Mouse (Mus musculus) liver, embryonic 16.5 days (tissue): ENCODE results near the gene Ing5. TPM values are rescaled to one million over a fixed set of nuclear protein-coding genes. Genes with fewer than 3 reads are reported as not detected.

Experiments used
- ATAC-seq: fragments of 200-750 bp; cut with Nextera tagmentation; 2 replicates; pipeline ENCODE4 v1.8.0; 2017; ENCODE audit warnings: low read depth, mild to moderate bottlenecking, moderate number of reproducible peaks, moderate library complexity
- H3K27ac ChIP-seq: fragments of 300-500 bp; sonication (generic); 2 replicates; pipeline ENCODE4 v1.5.1; 2014; ENCODE audit warnings: mild to moderate bottlenecking, low read length
- H3K27me3 ChIP-seq: fragments of 300-500 bp; sonication (generic); 2 replicates; pipeline ENCODE4 v1.6.1; 2014; ENCODE audit warnings: low read depth, low read length, mixed read lengths; ENCODE audit not compliant: control insufficient read depth, insufficient read depth
- H3K36me3 ChIP-seq: fragments of 300-500 bp; sonication (generic); 2 replicates; pipeline ENCODE4 v1.6.1; 2014; ENCODE audit warnings: mild to moderate bottlenecking; ENCODE audit not compliant: control insufficient read depth, insufficient read depth
- H3K4me1 ChIP-seq: fragments of 300-500 bp; sonication (generic); 2 replicates; pipeline ENCODE4 v1.6.1; 2014; ENCODE audit warnings: low read depth, low read length, mixed read lengths; ENCODE audit not compliant: control insufficient read depth
- H3K4me2 ChIP-seq: fragments of 300-500 bp; sonication (generic); 2 replicates; pipeline ENCODE4 v1.6.1; 2014; ENCODE audit warnings: low read depth, low read length, mixed read lengths
- H3K4me3 ChIP-seq: fragments of 300-500 bp; sonication (generic); 2 replicates; pipeline ENCODE4 v1.5.1; 2014; ENCODE audit warnings: low read depth, mild to moderate bottlenecking, low read length
- H3K9ac ChIP-seq: fragments of 300-500 bp; sonication (generic); 2 replicates; pipeline ENCODE4 v1.6.1; 2014; ENCODE audit warnings: low read depth, low read length
- H3K9me3 ChIP-seq: fragments of 300-500 bp; sonication (generic); replicated peaks from 2 replicates; pipeline ENCODE4 v1.6.1; 2016; ENCODE audit warnings: low read length; ENCODE audit not compliant: control insufficient read depth
- WGBS: fragments of 180-500 bp; shearing (Covaris S2); extraction: QIAGEN DNeasy Blood & Tissue Kit; methylation state at CpG from one replicate; pipeline ENCODE4 v1.1.7; 2014; ENCODE audit not compliant: insufficient replicate concordance; 5-methylcytosine and 5-hydroxymethylcytosine counted together
- polyA plus RNA-seq: library from polyadenylated mRNA; unstranded; fragments of >200 nt; fragmentation: Nextera tagmentation; extraction: Ambion mirVana; gene quantifications from 2 replicates; pipeline ENCODE4 v1.2.1, GENCODE M21; 2015

Ing5 gene
- polyA plus RNA-seq, 1 experiment from 2014 or later = 8.6 TPM

DNA sequence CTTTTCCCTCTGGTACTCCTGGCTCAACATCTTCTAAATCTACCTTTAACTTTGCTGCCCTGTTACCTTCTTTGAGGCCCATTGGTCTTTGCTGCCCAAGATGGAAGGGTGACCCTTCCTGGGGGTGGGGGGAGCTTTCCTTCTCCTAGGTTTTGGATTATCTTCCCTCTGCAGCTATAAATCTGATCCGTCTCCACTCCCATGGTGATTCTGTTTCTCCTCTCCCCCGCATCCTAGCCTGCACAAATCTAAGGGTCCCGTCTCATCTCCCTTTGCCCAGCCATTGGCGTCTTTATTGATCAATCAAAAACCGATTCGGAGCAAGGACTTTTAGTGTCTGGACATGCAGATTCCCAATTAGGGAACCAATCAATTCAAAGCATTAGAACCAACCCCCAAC is 36.2 kb upstream of the Ing5 start:
- H3K27me3 ChIP-seq = no peaks in the 10 kb centered on the region
- no peak overlapping the region for H3K4me2 ChIP-seq
- WGBS = 88% methylated on average over 6 of the region's 6 CpGs
- H3K4me3 ChIP-seq = no peak overlapping the region
- no peaks in the 10 kb centered on the region for H3K9me3 ChIP-seq
- no peak overlapping the region for H3K27ac ChIP-seq
- peaks cover 8% of the 10 kb centered on the region for H3K36me3 ChIP-seq
- ATAC-seq = no peak
- peaks cover 21% of the 10 kb centered on the region for H3K4me1 ChIP-seq
- no peak overlapping the region for H3K9ac ChIP-seq

DNA sequence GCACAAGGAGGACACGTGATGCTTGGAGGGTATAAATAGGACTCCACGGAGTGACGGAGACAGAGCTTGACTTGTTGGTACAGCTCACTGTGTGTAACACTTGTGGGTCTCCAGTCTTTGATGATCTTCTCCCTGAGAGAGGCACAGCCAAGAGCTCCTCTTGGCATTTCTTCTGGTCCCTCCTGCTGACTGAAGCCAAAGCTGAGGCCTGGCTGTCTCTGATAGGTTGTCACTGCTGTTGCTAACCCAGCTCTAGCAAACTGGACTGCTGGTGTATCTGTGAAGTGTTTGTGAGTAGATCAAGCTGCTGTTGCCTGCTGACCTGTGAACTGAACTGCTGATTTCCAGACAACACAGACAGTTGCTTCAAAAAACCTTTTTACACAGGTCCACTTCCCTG is 33.9 kb upstream of the Ing5 start:
- H3K36me3 ChIP-seq = peaks cover 21% of the 10 kb centered on the region
- H3K27ac ChIP-seq = no peak overlapping the region
- H3K4me2 ChIP-seq = no peak overlapping the region
- H3K9me3 ChIP-seq = no peaks in the 10 kb centered on the region
- no peak overlapping the region for H3K4me3 ChIP-seq
- no peak for ATAC-seq
- H3K4me1 ChIP-seq = peaks cover 1% of the 10 kb centered on the region; the same call in 1 of the 2 replicates
- 90% methylated on average over 3 of the region's 3 CpGs for WGBS
- no peaks in the 10 kb centered on the region for H3K27me3 ChIP-seq
- H3K9ac ChIP-seq = no peak overlapping the region

DNA sequence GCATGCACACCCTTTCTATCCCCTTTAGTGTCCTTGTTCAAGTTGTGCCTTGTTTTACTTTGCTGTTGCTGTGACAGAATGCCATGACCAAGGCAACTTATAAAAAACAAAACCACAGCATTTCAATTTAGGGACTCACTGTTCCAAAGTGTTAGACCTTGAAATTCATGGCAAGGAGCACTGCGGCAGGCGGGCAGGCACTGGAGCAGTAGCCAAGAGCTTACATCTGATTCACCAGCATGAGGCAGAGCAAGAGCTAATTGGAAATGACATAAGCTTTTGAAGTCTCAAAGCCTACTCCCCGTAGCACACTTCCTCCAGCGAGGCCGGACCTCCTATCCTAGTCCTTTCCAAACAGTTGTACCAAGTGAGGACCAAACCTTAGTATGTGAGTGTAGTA is 27.1 kb upstream of the Ing5 start:
- H3K4me2 ChIP-seq = no peak overlapping the region
- no peaks in the 10 kb centered on the region for H3K9me3 ChIP-seq
- whole genome bisulfite sequencing = 84% methylated on average over 5 of the region's 5 CpGs
- peaks cover 53% of the 10 kb centered on the region for H3K36me3 ChIP-seq
- no peak overlapping the region for H3K4me3 ChIP-seq
- H3K27me3 ChIP-seq = no peaks in the 10 kb centered on the region
- H3K9ac ChIP-seq = no peak overlapping the region
- H3K27ac ChIP-seq = no peak overlapping the region
- no peaks in the 10 kb centered on the region for H3K4me1 ChIP-seq
- no peak for ATAC-seq

DNA sequence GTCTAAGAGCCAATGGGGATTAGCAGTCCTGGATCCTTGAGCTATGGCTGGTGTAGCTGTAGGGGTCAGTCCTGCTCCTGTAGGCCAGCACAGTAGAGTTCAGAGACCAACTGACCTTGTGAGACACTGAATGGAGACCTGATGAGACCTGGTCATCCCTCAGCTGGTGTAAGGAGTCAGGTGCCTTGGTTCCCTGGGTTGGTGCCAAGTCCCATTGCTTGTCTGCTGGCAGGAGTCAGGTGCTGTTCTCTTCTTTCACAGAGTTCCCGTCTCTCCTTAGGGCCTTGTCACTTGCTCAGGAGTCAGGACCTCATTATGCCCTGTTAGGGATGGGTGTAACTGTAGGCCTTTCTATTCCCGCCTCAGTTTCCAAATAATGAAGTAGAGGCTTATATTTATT is 16.9 kb upstream of the Ing5 start:
- Histone ChIP-seq H3K27ac (no peak overlapping the region), H3K4me1 (no peaks in the 10 kb centered on the region), H3K36me3 (peaks cover 61% of the 10 kb centered on the region), H3K4me2 (no peak overlapping the region), H3K9me3 (no peaks in the 10 kb centered on the region), H3K4me3 (no peak overlapping the region), H3K9ac (no peak overlapping the region), H3K27me3 (no peaks in the 10 kb centered on the region)
- WGBS = 86% methylated on average over 2 of the region's 2 CpGs
- ATAC-seq = no peak

DNA sequence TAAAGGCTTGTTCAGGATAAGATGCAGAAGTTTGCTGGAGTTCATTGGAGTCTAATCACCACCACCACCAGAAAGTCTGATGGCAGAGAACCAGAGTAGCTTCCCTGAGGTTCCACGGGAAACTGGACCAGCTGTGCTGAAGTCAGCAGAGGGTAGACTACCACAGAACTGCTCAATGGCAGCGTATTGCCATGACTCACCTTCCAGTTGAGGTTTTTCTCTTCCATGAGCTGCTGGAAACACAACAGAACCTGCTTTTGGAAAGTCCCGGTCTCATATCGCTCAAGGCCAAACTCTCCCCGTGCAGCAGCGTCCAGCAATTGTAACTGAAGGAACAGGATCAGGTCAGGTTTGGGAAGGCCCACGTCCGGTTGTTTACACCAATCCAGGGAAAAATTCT is 9.2 kb upstream of the Ing5 start:
- no peak overlapping the region for H3K27ac ChIP-seq
- no peak overlapping the region for H3K4me2 ChIP-seq
- WGBS = 89% methylated on average over 8 of the region's 8 CpGs
- H3K4me3 ChIP-seq = no peak overlapping the region
- H3K4me1 ChIP-seq = no peaks in the 10 kb centered on the region; the same call in 1 of the 2 replicates
- H3K36me3 ChIP-seq = peaks cover 39% of the 10 kb centered on the region
- H3K9me3 ChIP-seq = no peaks in the 10 kb centered on the region
- no peaks in the 10 kb centered on the region for H3K27me3 ChIP-seq
- ATAC-seq = no peak
- no peak overlapping the region for H3K9ac ChIP-seq

DNA sequence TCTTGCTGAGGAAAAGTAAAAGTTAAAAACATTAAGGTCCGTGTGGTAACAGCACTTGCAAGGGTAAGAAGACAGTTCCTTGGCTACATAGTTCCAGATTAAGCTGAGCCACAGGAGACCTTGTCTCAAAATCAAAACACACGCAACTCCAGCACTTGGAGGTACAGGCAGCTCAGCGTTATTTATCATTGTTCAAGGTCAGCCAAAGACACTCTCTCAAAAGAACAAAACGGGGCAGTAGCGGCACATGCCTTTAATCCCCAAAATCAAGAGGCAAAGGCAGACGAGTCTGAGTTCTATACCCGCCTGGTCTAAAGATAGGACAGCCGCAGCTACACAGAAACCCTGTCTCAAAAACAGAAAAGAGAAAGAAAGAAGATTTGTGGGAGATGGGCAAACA is 7.9 kb upstream of the Ing5 start:
- 77% methylated on average over 8 of the region's 8 CpGs for WGBS
- no peak overlapping the region for H3K27ac ChIP-seq
- no peak overlapping the region for H3K9ac ChIP-seq
- peaks cover 37% of the 10 kb centered on the region for H3K36me3 ChIP-seq
- no peak overlapping the region for H3K4me2 ChIP-seq
- H3K27me3 ChIP-seq = no peaks in the 10 kb centered on the region
- peaks cover 5% of the 10 kb centered on the region for H3K4me1 ChIP-seq
- H3K4me3 ChIP-seq = no peak overlapping the region
- no peaks in the 10 kb centered on the region for H3K9me3 ChIP-seq
- ATAC-seq = no peak

DNA sequence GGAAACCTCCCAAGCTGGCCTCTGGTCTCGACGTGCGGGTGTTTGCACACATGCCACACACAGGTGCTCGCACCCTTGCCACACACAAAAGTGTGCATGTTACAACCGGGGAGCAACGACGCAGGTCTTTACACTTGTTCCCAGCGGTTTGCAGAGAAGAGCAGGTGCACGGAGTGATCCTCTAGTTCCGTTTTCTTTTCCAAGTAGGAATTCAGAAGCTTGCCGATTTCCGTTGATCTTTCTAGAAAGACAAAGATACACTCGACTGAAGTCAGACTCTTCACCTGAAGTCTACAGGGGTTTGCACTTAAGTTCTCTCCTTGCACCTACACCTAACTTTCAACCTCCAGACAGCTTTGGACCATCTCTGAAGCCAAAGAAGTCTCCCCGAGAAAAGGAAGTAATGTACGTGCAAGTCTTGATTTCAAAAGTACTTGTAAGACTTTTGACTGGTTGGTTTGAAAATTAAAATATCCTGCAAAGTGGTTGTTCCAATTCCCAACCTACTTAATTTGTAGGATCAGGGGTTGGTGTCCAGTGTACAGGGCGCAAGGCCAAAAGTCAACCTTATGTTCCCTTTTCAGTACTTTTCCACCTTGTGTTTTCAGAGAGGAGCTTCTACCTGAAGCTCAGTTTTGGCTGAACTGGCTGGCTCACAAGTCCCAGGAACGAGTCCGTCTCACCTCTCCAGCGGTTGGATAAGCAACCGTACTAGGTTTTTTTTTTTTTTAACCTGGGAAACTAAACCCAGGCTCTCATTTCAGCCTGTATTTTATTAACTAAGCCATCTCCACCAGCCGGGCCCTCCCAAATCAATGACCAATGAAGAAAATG is 2.9 kb upstream of the Ing5 start:
- Histone ChIP-seq H3K4me3 (peak overlapping the region; percentile 81), H3K9ac (peak overlapping the region; percentile 81), H3K27me3 (no peaks in the 10 kb centered on the region), H3K36me3 (peaks cover 5% of the 10 kb centered on the region), H3K4me2 (peak overlapping the region; percentile 98), H3K27ac (peak overlapping the region; percentile 99), H3K9me3 (no peaks in the 10 kb centered on the region), H3K4me1 (peaks cover 39% of the 10 kb centered on the region)
- 50% methylated on average over 21 of the region's 21 CpGs for WGBS
- ATAC-seq = no peak

DNA sequence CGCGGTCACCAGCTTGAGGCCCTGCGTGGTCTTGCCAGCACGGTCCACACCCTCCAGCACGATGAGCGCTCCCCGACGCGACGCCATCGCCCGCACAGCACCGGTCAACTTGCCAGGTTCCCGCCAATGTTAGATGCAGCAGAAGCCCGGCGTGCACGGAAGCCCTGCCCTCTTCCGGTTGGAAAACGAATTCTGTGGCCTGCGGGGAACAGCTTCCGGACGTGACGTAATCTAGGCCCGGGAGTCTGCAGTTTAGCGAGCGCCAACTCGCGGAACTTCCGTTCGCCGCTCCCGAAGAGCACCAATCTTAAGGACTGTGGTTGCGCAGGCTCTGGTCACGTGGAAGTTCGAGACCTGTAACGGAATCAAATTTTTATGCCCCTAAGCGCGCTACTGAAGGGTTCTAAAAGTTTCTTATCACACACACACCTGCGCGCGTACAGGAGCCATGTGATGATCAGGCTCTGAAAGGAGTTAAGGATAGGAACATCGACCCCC is 2.0 kb upstream of the Ing5 start, which contains the start of gene Dtymk:
Dtymk (minus strand) TSS at position 194 of the 498 bp plus-strand sequence.
- Histone ChIP-seq H3K4me1 (peaks cover 41% of the 10 kb centered on the region), H3K9ac (peak within 1 kb of the TSS; percentile 83), H3K27ac (peak within 1 kb of the TSS; percentile 99), H3K4me3 (peak within 1 kb of the TSS; percentile 81), H3K36me3 (peaks cover 9% of the 10 kb centered on the region), H3K9me3 (no peaks in the 10 kb centered on the region), H3K27me3 (no peaks in the 10 kb centered on the region), H3K4me2 (peak within 1 kb of the TSS; percentile 98)
- WGBS = under 1% methylated on average over 42 of the region's 42 CpGs
- ATAC-seq = peak; percentile 55

DNA sequence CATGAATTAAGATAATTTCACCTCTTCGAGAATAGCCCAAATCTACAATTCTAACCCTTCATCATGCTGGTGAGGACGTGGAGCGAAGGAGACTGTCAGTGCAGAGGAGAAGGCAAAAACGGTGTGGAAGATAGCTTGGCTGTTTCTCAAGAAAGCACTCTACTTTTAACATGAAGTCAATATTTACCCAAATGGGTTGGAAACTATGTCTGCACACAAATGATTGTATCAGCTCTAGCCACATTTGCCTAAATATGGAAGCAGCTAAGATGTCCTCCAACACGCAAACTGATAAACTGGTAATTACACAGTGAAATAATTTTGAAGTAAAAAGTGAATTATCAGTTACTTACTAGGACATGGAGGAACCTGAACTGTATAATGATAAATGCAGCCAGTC is 994 bp upstream of the Ing5 start:
- ATAC-seq = no peak
- Histone ChIP-seq H3K4me2 (peak overlapping the region; percentile 98), H3K4me1 (peaks cover 41% of the 10 kb centered on the region), H3K9ac (peak overlapping the region; percentile 83), H3K36me3 (peaks cover 14% of the 10 kb centered on the region), H3K27ac (peak overlapping the region; percentile 99), H3K27me3 (no peaks in the 10 kb centered on the region), H3K4me3 (peak overlapping the region; percentile 87; the same call in 1 of the 2 replicates), H3K9me3 (no peaks in the 10 kb centered on the region)
- 47% methylated on average over 5 of the region's 5 CpGs for WGBS
